In genomic region chr5:29817400-29817799, GRCm38 (mm10) we compare ENCODE assay signal across 11 mouse cellular contexts.
A peak's percentile ranks its signal among the peaks of the same experiment; 100 is the strongest.
DNase-seq lines count a peak whose midpoint lies in the region; ATAC-seq and TF ChIP-seq lines count a peak whose summit lies in the region.
"Had no signal": no experiment of that assay in that cellular context is flagged by ENCODE, and none has a peak within 500 bp of the region (broad histone marks: within the 10 kb centered on the region; RNA-seq: fewer than 3 reads in every experiment).

No protein-coding gene starts in this region.

- H3K27ac ChIP-seq in hindbrain, postnatal 0 days = no peak overlapping the region
- H3K27ac ChIP-seq in hindbrain, embryonic 13.5 days = no peak overlapping the region
- H3K27ac ChIP-seq: hindbrain, embryonic 14.5 days had no signal

- DNase-seq in cerebellum, postnatal 10 days = peak; percentile 57 to 69
- no peak for DNase-seq in cerebellum, adult 8-10 months
- DNase-seq in hindbrain, postnatal 0 days (ENCODE audit: low spot score) = peak; percentile 27
- DNase-seq in right cerebral cortex, adult 18-20 months = peak; percentile 10
- DNase-seq in right cerebral cortex, adult 2 months (ENCODE audit: low spot score in 2 of 2) = no peak
- peak; percentile 6 for DNase-seq in telencephalon, adult 2 months (ENCODE audit: low read depth, low spot score)
- DNase-seq in adrenal gland, postnatal 10 days = no peak
- DNase-seq: kidney, adult 9 months had no signal

- ATAC-seq in hindbrain, postnatal 0 days = no peak
- no peak for ATAC-seq in hindbrain, embryonic 13.5 days (ENCODE audit: low FRiP score)

- no peaks in the 10 kb centered on the region for H3K27me3 ChIP-seq in hindbrain, postnatal 0 days (ENCODE audit: insufficient read depth, low read length)
- H3K27me3 ChIP-seq in hindbrain, embryonic 13.5 days = no peaks in the 10 kb centered on the region

- TF ChIP-seq CTCF in hindbrain, postnatal 0 days (IDR thresholded peaks at IDR 0.05; ENCODE audit: low read depth) = no peak

- no peak overlapping the region for H3K9ac ChIP-seq in hindbrain, postnatal 0 days (replicated peaks; ENCODE audit: low read length)
- H3K9ac ChIP-seq in hindbrain, embryonic 13.5 days = no peak overlapping the region
- H3K9ac ChIP-seq: hindbrain, embryonic 14.5 days had no signal

- no peaks in the 10 kb centered on the region for H3K9me3 ChIP-seq in hindbrain, postnatal 0 days (ENCODE audit: low read length)
- 0 out of 2 replicates have a peak, but pooled peaks cover 5% of the 10 kb centered on the region for H3K9me3 ChIP-seq in hindbrain, embryonic 13.5 days

- 72% methylated on average over 5 of the region's 5 CpGs for WGBS in hindbrain, postnatal 0 days
- 90% methylated on average over 5 of the region's 5 CpGs for WGBS in hindbrain, embryonic 13.5 days

- H3K4me2 ChIP-seq in hindbrain, postnatal 0 days (ENCODE audit: low read depth, low read length) = no peak overlapping the region
- H3K4me2 ChIP-seq in hindbrain, embryonic 13.5 days = no peak overlapping the region
- H3K4me2 ChIP-seq: hindbrain, embryonic 14.5 days had no signal

- H3K4me1 ChIP-seq in hindbrain, postnatal 0 days (ENCODE audit: insufficient read depth, low read length) = no peaks in the 10 kb centered on the region
- H3K4me1 ChIP-seq in hindbrain, embryonic 13.5 days (replicated peaks) = no peaks in the 10 kb centered on the region

- no peaks in the 10 kb centered on the region for H3K36me3 ChIP-seq in hindbrain, postnatal 0 days (ENCODE audit: insufficient read depth, low read length)
- H3K36me3 ChIP-seq in hindbrain, embryonic 13.5 days = no peaks in the 10 kb centered on the region

- H3K4me3 ChIP-seq in hindbrain, postnatal 0 days (ENCODE audit: low read length) = no peak overlapping the region
- H3K4me3 ChIP-seq in hindbrain, embryonic 13.5 days = no peak overlapping the region
- H3K4me3 ChIP-seq: myocyte had no signal

Comparison
In these comparisons a context has a peak if more than half of its experiments do, and no peak if none do; other contexts are left out.
1. DNase-seq: peak in cerebellum, postnatal 10 days (2 of 2), hindbrain, postnatal 0 days (single experiment), right cerebral cortex, adult 18-20 months (single experiment) and telencephalon, adult 2 months (single experiment); none in cerebellum, adult 8-10 months (single experiment), right cerebral cortex, adult 2 months (0 of 2) and adrenal gland, postnatal 10 days (single experiment).